ENCODE assay signal across 8 mouse cellular contexts in the genomic region with DNA sequence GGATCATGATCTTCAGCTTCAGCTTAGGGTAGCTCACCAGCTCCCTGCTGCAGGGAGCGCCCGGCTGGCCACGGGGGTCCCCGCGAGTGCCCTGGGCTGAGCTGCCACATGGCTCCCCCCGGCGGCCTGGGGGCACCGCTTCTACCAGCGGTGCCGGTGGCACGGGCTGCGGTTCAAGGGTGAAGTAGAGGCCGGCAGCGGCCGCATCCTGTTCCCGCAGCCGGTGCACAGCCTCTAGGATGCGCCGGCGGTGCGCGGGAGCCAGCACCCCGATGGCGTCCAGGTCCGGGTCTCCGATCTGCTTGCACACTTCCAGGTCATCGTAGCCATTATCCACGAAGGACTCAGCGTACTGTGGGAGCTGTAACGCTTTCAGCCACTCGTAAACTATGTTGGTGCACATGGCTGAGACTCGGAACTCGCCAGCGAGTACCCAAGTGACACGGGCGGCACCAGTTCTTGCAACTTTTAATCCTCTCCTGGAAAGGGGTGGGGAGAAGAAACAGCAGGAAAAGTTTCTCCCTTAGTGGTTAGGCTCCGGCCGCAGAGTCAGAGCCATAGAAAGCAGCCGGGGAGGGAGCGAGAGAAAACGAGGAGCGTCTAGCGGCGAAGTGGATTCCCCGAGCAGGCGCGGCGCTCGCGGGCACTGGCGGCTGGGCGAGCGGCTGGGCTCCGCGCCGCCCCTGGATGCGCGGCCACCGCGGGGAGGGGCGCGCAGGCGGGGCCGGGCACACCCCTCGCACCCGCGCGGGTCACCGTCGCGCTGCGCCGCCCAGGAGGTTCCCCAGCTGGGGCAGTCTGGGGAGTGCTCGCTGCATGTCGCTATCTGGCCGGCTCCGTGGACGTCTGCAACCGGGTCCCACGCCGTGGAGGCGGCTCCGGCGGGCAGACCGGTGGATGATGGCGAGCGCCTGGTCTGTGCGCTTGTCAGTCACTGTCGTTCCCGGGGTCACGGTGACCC. TPM values are rescaled to one million over a fixed set of nuclear protein-coding genes. Genes with fewer than 3 reads are reported as not detected.
DNase-seq lines count a peak whose midpoint lies in the region; ATAC-seq and TF ChIP-seq lines count a peak whose summit lies in the region.

Samd5 (minus strand) TSS at position 648 of the 961 bp plus-strand sequence.

- no peaks in the 10 kb centered on the region for H3K27me3 ChIP-seq in embryonic facial prominence, embryonic 14.5 days (replicated peaks; ENCODE audit: control insufficient read depth, insufficient read depth, low read length)
- peaks cover 26% of the 10 kb centered on the region for H3K27me3 ChIP-seq in heart, embryonic 10.5 days (ENCODE audit: insufficient read depth, poor library complexity, severe bottlenecking)
- peaks cover 24% of the 10 kb centered on the region for H3K27me3 ChIP-seq in kidney, embryonic 16.5 days (ENCODE audit: insufficient read depth, low read length)
- peaks cover 36% of the 10 kb centered on the region for H3K27me3 ChIP-seq in liver, embryonic 14.5 days (ENCODE audit: control insufficient read depth, insufficient read depth, low read length)

- H3K9me3 ChIP-seq in embryonic facial prominence, embryonic 14.5 days (ENCODE audit: control insufficient read depth, low read length): no peaks in the 10 kb centered on the region
- no peaks in the 10 kb centered on the region for H3K9me3 ChIP-seq in heart, embryonic 10.5 days
- H3K9me3 ChIP-seq in kidney, embryonic 16.5 days (ENCODE audit: low read length): no peaks in the 10 kb centered on the region
- H3K9me3 ChIP-seq in liver, embryonic 14.5 days (ENCODE audit: control insufficient read depth, low read length): no peaks in the 10 kb centered on the region

- peak within 1 kb of the TSS; percentile 49 for H3K27ac ChIP-seq in embryonic facial prominence, embryonic 14.5 days (replicated peaks; ENCODE audit: low read depth, low read length)
- H3K27ac ChIP-seq in heart, embryonic 10.5 days: peak within 1 kb of the TSS; percentile 77
- H3K27ac ChIP-seq in kidney, embryonic 16.5 days (ENCODE audit: low read length): no peak within 1 kb of the TSS
- no peak within 1 kb of the TSS for H3K27ac ChIP-seq in liver, embryonic 14.5 days

- no peak for TF ChIP-seq CTCF in liver, embryonic 14.5 days (IDR thresholded peaks at IDR 0.05; ENCODE audit: low read depth)

- peak within 1 kb of the TSS; percentile 95 for H3K4me2 ChIP-seq in embryonic facial prominence, embryonic 14.5 days (ENCODE audit: low read depth, low read length)
- peak within 1 kb of the TSS; percentile 96 for H3K4me2 ChIP-seq in kidney, embryonic 16.5 days (replicated peaks; ENCODE audit: low read depth, low read length)
- H3K4me2 ChIP-seq in liver, embryonic 14.5 days (ENCODE audit: low read depth): peak within 1 kb of the TSS; percentile 60

- peak within 1 kb of the TSS; percentile 63 for H3K4me3 ChIP-seq in embryonic facial prominence, embryonic 14.5 days (ENCODE audit: low read depth, low read length)
- H3K4me3 ChIP-seq in heart, embryonic 10.5 days: peak within 1 kb of the TSS; percentile 78
- H3K4me3 ChIP-seq in kidney, embryonic 16.5 days (ENCODE audit: low read length): peak within 1 kb of the TSS; percentile 78
- peak within 1 kb of the TSS; percentile 49 to 50 for H3K4me3 ChIP-seq in liver, embryonic 14.5 days (ENCODE audit: insufficient read depth in 1 of 2, low read depth in 2 of 2, low read length in 2 of 2)

- DNase-seq in left cerebral cortex, adult 18-20 months (ENCODE audit: low spot score in 2 of 2): peak; percentile 44 to 74
- no peak for DNase-seq in left cerebral cortex, adult 11 months (ENCODE audit: low spot score)
- DNase-seq in embryonic facial prominence, embryonic 14.5 days (ENCODE audit: low spot score): peak; percentile 78
- no peak for DNase-seq in heart, embryonic 10.5 days (ENCODE audit: low spot score)
- DNase-seq in liver, embryonic 14.5 days (ENCODE audit: low read depth in 3 of 3, low spot score in 3 of 3): no peak
- peak; percentile 77 for DNase-seq in neural tube, embryonic 10.5 days (ENCODE audit: extremely low spot score, low spot score)
- peak; percentile 50 for DNase-seq in yolk sac, embryonic 10.5 days (ENCODE audit: low spot score)

- peak; percentile 79 for ATAC-seq in embryonic facial prominence, embryonic 14.5 days (ENCODE audit: low read depth)
- ATAC-seq in kidney, embryonic 16.5 days (ENCODE audit: low FRiP score, low TSS enrichment): peak; percentile 86
- peak; percentile 48 for ATAC-seq in liver, embryonic 14.5 days (ENCODE audit: insufficient read depth)

- peak within 1 kb of the TSS; percentile 68 for H3K9ac ChIP-seq in embryonic facial prominence, embryonic 14.5 days (ENCODE audit: low read depth, low read length)
- peak within 1 kb of the TSS; percentile 75 for H3K9ac ChIP-seq in kidney, embryonic 16.5 days (replicated peaks; ENCODE audit: low read length)
- H3K9ac ChIP-seq in liver, embryonic 14.5 days (replicated peaks): no peak within 1 kb of the TSS

- H3K36me3 ChIP-seq in embryonic facial prominence, embryonic 14.5 days (ENCODE audit: control insufficient read depth, insufficient read depth, low read length): no peaks in the 10 kb centered on the region
- no peaks in the 10 kb centered on the region for H3K36me3 ChIP-seq in heart, embryonic 10.5 days
- H3K36me3 ChIP-seq in kidney, embryonic 16.5 days (ENCODE audit: insufficient read depth, low read length): no peaks in the 10 kb centered on the region
- no peaks in the 10 kb centered on the region for H3K36me3 ChIP-seq in liver, embryonic 14.5 days (replicated peaks; ENCODE audit: control insufficient read depth, insufficient read depth, low read depth)

- under 1% methylated on average over 45 of the region's 91 CpGs for WGBS in embryonic facial prominence, embryonic 14.5 days
- under 1% methylated on average over 91 of the region's 91 CpGs for whole genome bisulfite sequencing in heart, embryonic 10.5 days
- under 1% methylated on average over 75 of the region's 91 CpGs for WGBS in kidney, embryonic 16.5 days
- WGBS in liver, embryonic 14.5 days (ENCODE audit: insufficient replicate concordance): under 1% methylated on average over 90 of the region's 91 CpGs

- peaks cover 8% of the 10 kb centered on the region for H3K4me1 ChIP-seq in embryonic facial prominence, embryonic 14.5 days (ENCODE audit: control insufficient read depth, insufficient read depth, low read length)
- peaks cover 13% of the 10 kb centered on the region for H3K4me1 ChIP-seq in heart, embryonic 10.5 days
- peaks cover 26% of the 10 kb centered on the region for H3K4me1 ChIP-seq in kidney, embryonic 16.5 days (ENCODE audit: insufficient read depth, low read length)
- no peaks in the 10 kb centered on the region for H3K4me1 ChIP-seq in liver, embryonic 14.5 days (replicated peaks; ENCODE audit: control insufficient read depth in 2 of 2, insufficient read depth in 2 of 2, low read length in 1 of 2)

- TF ChIP-seq EP300 in liver, embryonic 14.5 days (IDR thresholded peaks at IDR 0.05; ENCODE audit: low read depth): no peak

RNA-seq across cellular contexts. Expression of gene Samd5, which starts in this region (rescaled TPM):
- total RNA-seq in left cerebral cortex, adult 18-20 months (2021): 1 to 10 TPM; 9.7 to 9.9 TPM
- polyA plus RNA-seq in embryonic facial prominence, embryonic 14.5 days (2014; fragmentation: Nextera tagmentation; extraction: Ambion mirVana): 6.9 and 7.1 TPM in 2 replicates
- polyA plus RNA-seq in heart, embryonic 10.5 days (2016; fragmentation: Nextera tagmentation; extraction: Ambion mirVana): 2.9 and 3.7 TPM in 2 replicates
- 2.5 and 3.5 TPM in 2 replicates for polyA plus RNA-seq in kidney, embryonic 16.5 days (2015; fragmentation: Nextera tagmentation; extraction: Ambion mirVana)
- polyA plus RNA-seq in liver, embryonic 14.5 days (2012; rRNA removed): 0.36 and 0.41 TPM in 2 replicates
- polyA plus RNA-seq in liver, embryonic 14.5 days (2014; fragmentation: Nextera tagmentation; extraction: Ambion mirVana): 0.29 TPM in 2 replicates

Comparison
In these comparisons a context has a peak if more than half of its experiments do, and no peak if none do; other contexts are left out.
1. DNase-seq: peak in left cerebral cortex, adult 18-20 months (2 of 2), embryonic facial prominence, embryonic 14.5 days (single experiment), neural tube, embryonic 10.5 days (single experiment) and yolk sac, embryonic 10.5 days (single experiment); none in left cerebral cortex, adult 11 months (single experiment), heart, embryonic 10.5 days (single experiment) and liver, embryonic 14.5 days (0 of 3).
2. Peak in ATAC-seq, H3K4me3 ChIP-seq and H3K4me2 ChIP-seq in liver, embryonic 14.5 days; RNA of the gene not detected or under 1 TPM.
3. H3K27ac ChIP-seq: peak in embryonic facial prominence, embryonic 14.5 days (single experiment) and heart, embryonic 10.5 days (single experiment); none in kidney, embryonic 16.5 days (single experiment) and liver, embryonic 14.5 days (single experiment).
4. Peak in every context shown above with its lines, with median percentiles within 50 percentile points of each other: ATAC-seq, H3K4me2 ChIP-seq and H3K4me3 ChIP-seq.